24 mouse cellular contexts compared by ENCODE assay signal in the genomic region with DNA sequence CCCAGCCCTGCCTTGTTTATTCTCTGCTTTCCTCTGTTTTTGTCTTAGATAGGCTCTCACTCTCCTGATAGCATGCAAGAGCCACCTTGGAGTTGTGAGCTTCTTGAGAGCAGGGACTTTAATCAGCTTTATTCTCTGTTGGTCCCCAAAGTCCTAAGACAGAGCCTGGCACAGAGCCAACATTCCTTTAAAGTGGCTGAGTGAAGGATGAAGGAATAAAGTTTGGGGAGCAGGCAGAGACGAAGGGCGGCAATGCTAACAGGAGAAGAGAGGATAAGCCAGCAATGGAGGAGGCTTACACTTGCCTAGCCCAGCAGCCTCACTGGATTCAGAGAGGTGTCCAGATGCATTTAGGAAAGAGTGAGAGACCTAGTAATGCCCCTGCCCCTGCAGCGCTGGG. TPM values are rescaled to one million over a fixed set of nuclear protein-coding genes. Genes with fewer than 3 reads are reported as not detected.
DNase-seq lines count a peak whose midpoint lies in the region; ATAC-seq and TF ChIP-seq lines count a peak whose summit lies in the region.
"Had no signal": no experiment of that assay in that cellular context is flagged by ENCODE, and none has a peak within 500 bp of the region (broad histone marks: within the 10 kb centered on the region; RNA-seq: fewer than 3 reads in every experiment).

No protein-coding gene starts in this region.

- TF ChIP-seq EP300 in heart, postnatal 0 days (IDR thresholded peaks at IDR 0.05; ENCODE audit: low read depth) = no peak

- TF ChIP-seq POLR2A in lung, adult 2 months (IDR thresholded peaks at IDR 0.05; ENCODE audit: borderline replicate concordance, extremely low read depth, low read depth, low read length) = no peak
- TF ChIP-seq POLR2A in brain, embryonic 14.5 days (IDR thresholded peaks at IDR 0.05; ENCODE audit: borderline replicate concordance, extremely low read depth, insufficient read depth, insufficient read length, poor library complexity, severe bottlenecking) = no peak

- no peaks in the 10 kb centered on the region for H3K36me3 ChIP-seq in heart, postnatal 0 days (replicated peaks; ENCODE audit: control insufficient read depth, insufficient read depth, low read length)
- no peaks in the 10 kb centered on the region for H3K36me3 ChIP-seq in lung, embryonic 14.5 days (ENCODE audit: insufficient read depth)
- H3K36me3 ChIP-seq in embryonic facial prominence, embryonic 14.5 days (ENCODE audit: control insufficient read depth, insufficient read depth, low read length) = no peaks in the 10 kb centered on the region
- H3K36me3 ChIP-seq: embryonic facial prominence, embryonic 12.5 days; forebrain, embryonic 12.5 days; heart, embryonic 13.5 days; limb, embryonic 12.5 days had no signal

- DNase-seq in heart, postnatal 0 days (ENCODE audit: low spot score) = no peak
- no peak for DNase-seq in heart, postnatal 25 days (ENCODE audit: low spot score)
- DNase-seq in lung, embryonic 14.5 days = peak; percentile 78
- DNase-seq in lung, adult 2 months = no peak
- peak; percentile 6 for DNase-seq in brain, embryonic 14.5 days (ENCODE audit: low read depth)
- DNase-seq in embryonic facial prominence, embryonic 14.5 days (ENCODE audit: low spot score) = peak; percentile 20
- DNase-seq in layer of hippocampus, postnatal 25 days (ENCODE audit: extremely low spot score in 1 of 2, low spot score in 1 of 2) = no peak
- DNase-seq: adrenal gland, adult 2 months; cerebellum, adult 11-12 months; cerebellum, postnatal 10 days; gastrocnemius, postnatal 10 days; heart, postnatal 36 days; kidney, adult 9 months; liver, postnatal 0 days; right cerebral cortex, postnatal 4 days; thymus, postnatal 14 days had no signal

- intact Hi-C loops in heart, postnatal 25 days (cut with DNase I) = loop anchor here (5.0 kb wide), 1 partner anchor 531 kb away; no protein-coding TSS in a partner anchor

- no peak for ATAC-seq in heart, postnatal 0 days (ENCODE audit: insufficient read depth, low read depth)
- no peak for ATAC-seq in lung, embryonic 14.5 days (ENCODE audit: insufficient read depth)
- no peak for ATAC-seq in embryonic facial prominence, embryonic 14.5 days (ENCODE audit: low read depth)
- ATAC-seq: inflammation-experienced regulatory T-cells, adult 6 months; liver, postnatal 0 days had no signal

- H3K9me3 ChIP-seq in heart, postnatal 0 days (replicated peaks; ENCODE audit: control insufficient read depth, low read length) = no peaks in the 10 kb centered on the region
- H3K9me3 ChIP-seq in lung, embryonic 14.5 days (ENCODE audit: low read depth, low read length) = no peaks in the 10 kb centered on the region
- no peaks in the 10 kb centered on the region for H3K9me3 ChIP-seq in embryonic facial prominence, embryonic 14.5 days (ENCODE audit: control insufficient read depth, low read length)
- H3K9me3 ChIP-seq: embryonic facial prominence, embryonic 12.5 days; forebrain, embryonic 12.5 days; heart, embryonic 13.5 days; limb, embryonic 12.5 days had no signal

- no peak for TF ChIP-seq CTCF in heart, postnatal 0 days (IDR thresholded peaks at IDR 0.05; ENCODE audit: low read depth)
- no peak for TF ChIP-seq CTCF in lung, embryonic 14.5 days (IDR thresholded peaks at IDR 0.05; ENCODE audit: low read depth)
- no peak for TF ChIP-seq CTCF in lung, adult 2 months (IDR thresholded peaks at IDR 0.05; ENCODE audit: insufficient read depth, low read length)
- no peak for TF ChIP-seq CTCF in brain, embryonic 14.5 days (IDR thresholded peaks at IDR 0.05; ENCODE audit: borderline replicate concordance, extremely low read depth, insufficient read depth, insufficient read length)

- no peak overlapping the region for H3K9ac ChIP-seq in heart, postnatal 0 days (replicated peaks; ENCODE audit: low read depth, low read length)
- H3K9ac ChIP-seq in lung, embryonic 14.5 days = no peak overlapping the region
- no peak overlapping the region for H3K9ac ChIP-seq in embryonic facial prominence, embryonic 14.5 days (ENCODE audit: low read depth, low read length)
- H3K9ac ChIP-seq: embryonic facial prominence, embryonic 12.5 days; forebrain, embryonic 12.5 days; heart, embryonic 13.5 days; hindbrain, embryonic 14.5 days; limb, embryonic 12.5 days; liver, postnatal 0 days had no signal

- H3K4me3 ChIP-seq in heart, postnatal 0 days (ENCODE audit: low read depth, low read length) = no peak overlapping the region
- H3K4me3 ChIP-seq in lung, embryonic 14.5 days (ENCODE audit: low read depth, low read length) = no peak overlapping the region
- H3K4me3 ChIP-seq in lung, adult 2 months (replicated peaks; ENCODE audit: extremely low read depth, low read depth, low read length) = no peak overlapping the region
- H3K4me3 ChIP-seq in embryonic facial prominence, embryonic 14.5 days (ENCODE audit: low read depth, low read length) = no peak overlapping the region
- H3K4me3 ChIP-seq: embryonic facial prominence, embryonic 12.5 days; erythroblast, embryonic 14.5 days; forebrain, embryonic 12.5 days; heart, embryonic 13.5 days; limb, embryonic 12.5 days had no signal

- H3K27me3 ChIP-seq in heart, postnatal 0 days (ENCODE audit: control insufficient read depth, insufficient read depth, low read length) = peaks cover 6% of the 10 kb centered on the region; the same call in 1 of the 2 replicates
- H3K27me3 ChIP-seq in lung, embryonic 14.5 days (ENCODE audit: insufficient read depth, low read length) = no peaks in the 10 kb centered on the region
- no peaks in the 10 kb centered on the region for H3K27me3 ChIP-seq in embryonic facial prominence, embryonic 14.5 days (replicated peaks; ENCODE audit: control insufficient read depth, insufficient read depth, low read length)
- H3K27me3 ChIP-seq: forebrain, embryonic 12.5 days had no signal

- 56% methylated on average over 3 of the region's 3 CpGs for WGBS in heart, postnatal 0 days
- 41% methylated on average over 3 of the region's 3 CpGs for WGBS in lung, embryonic 14.5 days
- 63% methylated on average over 3 of the region's 3 CpGs for WGBS in lung, adult 2 months
- WGBS in embryonic facial prominence, embryonic 14.5 days = 49% methylated on average over 3 of the region's 3 CpGs

- H3K4me1 ChIP-seq in heart, postnatal 0 days (ENCODE audit: control insufficient read depth, insufficient read depth) = no peaks in the 10 kb centered on the region; the same call in 1 of the 2 replicates
- H3K4me1 ChIP-seq in lung, embryonic 14.5 days (ENCODE audit: insufficient read depth) = peaks cover 7% of the 10 kb centered on the region; the same call in 1 of the 2 replicates
- H3K4me1 ChIP-seq in lung, adult 2 months (ENCODE audit: control insufficient read depth, insufficient read depth, low read length) = no peaks in the 10 kb centered on the region
- no peaks in the 10 kb centered on the region for H3K4me1 ChIP-seq in embryonic facial prominence, embryonic 14.5 days (ENCODE audit: control insufficient read depth, insufficient read depth, low read length)
- H3K4me1 ChIP-seq: embryonic facial prominence, embryonic 12.5 days had no signal

- no peak overlapping the region for H3K4me2 ChIP-seq in heart, postnatal 0 days (ENCODE audit: low read depth, low read length)
- no peak overlapping the region for H3K4me2 ChIP-seq in lung, embryonic 14.5 days
- H3K4me2 ChIP-seq in embryonic facial prominence, embryonic 14.5 days (ENCODE audit: low read depth, low read length) = no peak overlapping the region
- H3K4me2 ChIP-seq: embryonic facial prominence, embryonic 12.5 days; forebrain, embryonic 12.5 days; heart, embryonic 13.5 days; hindbrain, embryonic 14.5 days; limb, embryonic 12.5 days; liver, embryonic 11.5 days had no signal

- 0 out of 2 replicates have a peak overlapping the region, but pooled peaks have one; percentile 30 for H3K27ac ChIP-seq in heart, postnatal 0 days (ENCODE audit: low read depth)
- H3K27ac ChIP-seq in lung, embryonic 14.5 days (ENCODE audit: low read depth) = no peak overlapping the region
- no peak overlapping the region for H3K27ac ChIP-seq in embryonic facial prominence, embryonic 14.5 days (replicated peaks; ENCODE audit: low read depth, low read length)
- H3K27ac ChIP-seq: embryonic facial prominence, embryonic 12.5 days; forebrain, embryonic 12.5 days; heart, embryonic 13.5 days; hindbrain, embryonic 14.5 days; limb, embryonic 12.5 days had no signal

RNA-seq across cellular contexts. Expression of gene Nsrp1, which starts 18.3 kb away (rescaled TPM):
- 0.57 and 3.7 TPM in 2 replicates for total RNA-seq in heart, postnatal 0 days (2014; rRNA removed; ENCODE audit: low replicate concordance)
- 45.1 and 50.2 TPM in 2 replicates for polyA plus RNA-seq in heart, postnatal 0 days (2015; fragmentation: Nextera tagmentation; extraction: Ambion mirVana)
- 10 to 100 TPM in 1 of 2 experiments, 1 to 10 TPM in 1; 8.2 to 11.5 TPM for total RNA-seq in heart, postnatal 25 days (2021)
- 58.2 and 65.8 TPM in 2 replicates for polyA plus RNA-seq in lung, embryonic 14.5 days (2014; fragmentation: Nextera tagmentation; extraction: Ambion mirVana)
- polyA plus RNA-seq in lung, adult 2 months (2012; rRNA removed) = 0.78 and 1.8 TPM in 2 replicates
- polyA plus RNA-seq in brain, embryonic 14.5 days (2012; rRNA removed) = 4.7 and 9.4 TPM in 2 replicates
- polyA plus RNA-seq in embryonic facial prominence, embryonic 14.5 days (2014; fragmentation: Nextera tagmentation; extraction: Ambion mirVana) = 59.0 and 63.6 TPM in 2 replicates
- total RNA-seq in layer of hippocampus, postnatal 25 days (2021) = 10 to 100 TPM; 18.1 to 20.9 TPM

Comparison
In these comparisons a context has a peak if more than half of its experiments do, and no peak if none do; other contexts are left out.
1. DNase-seq: peak in lung, embryonic 14.5 days (single experiment), brain, embryonic 14.5 days (single experiment) and embryonic facial prominence, embryonic 14.5 days (single experiment); none in heart, postnatal 0 days (single experiment), heart, postnatal 25 days (single experiment), lung, adult 2 months (single experiment) and layer of hippocampus, postnatal 25 days (0 of 2).